Mouse (Mus musculus): ENCODE results near the gene Atp10b. TPM values are rescaled to one million over a fixed set of nuclear protein-coding genes. Genes with fewer than 3 reads are reported as not detected.
"Not testable (repeated sequence)": the region's sequence is repeated elsewhere in the genome, so short reads cannot be mapped to it uniquely, and the experiment has no call there.

The Atp10b gene
- polyA plus RNA-seq (2015; fragmentation: Nextera tagmentation; extraction: Ambion mirVana), result 0.56 and 0.98 TPM in 2 replicates

- no peak within 1 kb of the TSS for H3K27ac ChIP-seq (replicated peaks)
- H3K4me1 ChIP-seq (replicated peaks), result no peaks in the 10 kb centered on the region
- H3K4me3 ChIP-seq, result no peak within 1 kb of the TSS
- H3K27me3 ChIP-seq, result no peaks in the 10 kb centered on the region
- no peaks in the 10 kb centered on the region for H3K36me3 ChIP-seq
- H3K4me2 ChIP-seq, result no peak within 1 kb of the TSS
- no peaks in the 10 kb centered on the region for H3K9me3 ChIP-seq
- ATAC-seq (ENCODE audit: low read depth), result no peak
- 72% methylated on average over 1 of the region's 1 CpGs for WGBS
- no peak within 1 kb of the TSS for H3K9ac ChIP-seq
Observed at GRCm38 (mm10) chr11:43149577-43149976, at the start of gene Atp10b. Gene Atp10b, plus strand, starts transcription at chr11:43149877.

DNA sequence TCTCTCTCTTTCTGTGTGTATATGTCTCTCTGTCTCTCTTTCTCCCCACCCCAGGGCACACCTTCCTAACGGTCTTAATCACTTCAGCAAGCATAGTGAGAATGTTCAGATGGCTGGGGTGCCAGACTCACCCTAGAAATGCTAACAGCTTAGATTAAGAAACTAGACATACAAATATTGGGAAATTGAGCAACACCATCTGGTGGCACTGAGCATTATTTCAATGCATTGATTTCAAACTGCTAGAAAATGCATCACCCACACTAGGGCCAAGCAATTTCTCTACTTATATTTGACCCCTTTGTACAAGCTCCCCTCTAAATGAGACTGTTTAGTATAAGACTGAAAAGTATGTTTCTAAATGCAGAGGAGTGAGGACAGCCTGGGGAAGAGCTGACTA, 48.3 kb upstream of the Atp10b start:
- H3K36me3 ChIP-seq, result no peaks in the 10 kb centered on the region
- H3K4me2 ChIP-seq, result no peak overlapping the region
- no peak overlapping the region for H3K9ac ChIP-seq
- no peak overlapping the region for H3K4me3 ChIP-seq
- no peak overlapping the region for H3K27ac ChIP-seq (replicated peaks)
- no peaks in the 10 kb centered on the region for H3K27me3 ChIP-seq
- WGBS, result 84% methylated on average over 1 of the region's 1 CpGs
- no peaks in the 10 kb centered on the region for H3K4me1 ChIP-seq (replicated peaks)
- ATAC-seq (ENCODE audit: low read depth), result no peak
- no peaks in the 10 kb centered on the region for H3K9me3 ChIP-seq

GRCm38 (mm10) chr11:43125908-43126477, 23.7 kb upstream of the Atp10b start:
- Histone ChIP-seq H3K4me3 (no peak overlapping the region), H3K9ac (no peak overlapping the region), H3K27ac (replicated peaks) (no peak overlapping the region), H3K4me1 (replicated peaks) (no peaks in the 10 kb centered on the region), H3K27me3 (no peaks in the 10 kb centered on the region), H3K36me3 (no peaks in the 10 kb centered on the region), H3K4me2 (no peak overlapping the region), H3K9me3 (no peaks in the 10 kb centered on the region)
- ATAC-seq (ENCODE audit: low read depth), result no peak
- 83% methylated on average over 4 of the region's 4 CpGs for WGBS

DNA sequence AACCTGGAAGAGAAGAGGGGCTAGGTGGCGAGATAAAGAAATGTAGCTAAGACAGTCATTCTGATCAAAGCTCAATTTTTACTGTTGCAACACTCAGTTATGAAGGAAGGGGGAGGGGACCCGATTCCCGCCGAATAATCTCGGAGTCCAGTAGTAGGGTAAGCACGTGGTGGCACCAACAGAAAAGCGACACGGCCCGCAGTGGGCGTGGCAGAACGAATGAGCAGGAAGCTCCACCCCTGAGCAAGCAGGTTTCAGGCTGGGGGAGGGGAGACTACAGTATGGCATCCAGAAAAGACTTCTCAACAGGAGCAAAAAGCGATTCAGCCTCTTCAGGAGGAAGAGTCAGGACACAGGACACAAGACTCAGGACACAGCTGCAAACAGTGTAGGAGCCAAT, 23.1 kb upstream of the Atp10b start:
- not testable (repeated sequence) for H3K9me3 ChIP-seq; ATAC-seq (ENCODE audit: low read depth)
- 80% methylated on average over 12 of the region's 12 CpGs for WGBS

GRCm38 (mm10) chr11:43141296-43141695, 8.4 kb upstream of the Atp10b start:
- 91% methylated on average over 1 of the region's 1 CpGs for WGBS
- Histone ChIP-seq H3K27me3 (no peaks in the 10 kb centered on the region), H3K36me3 (no peaks in the 10 kb centered on the region), H3K9me3 (no peaks in the 10 kb centered on the region), H3K4me3 (no peak overlapping the region), H3K27ac (replicated peaks) (no peak overlapping the region), H3K4me2 (no peak overlapping the region), H3K9ac (no peak overlapping the region), H3K4me1 (replicated peaks) (no peaks in the 10 kb centered on the region)
- no peak for ATAC-seq (ENCODE audit: low read depth)

More for the DNA sequence above, 23.1 kb upstream of the Atp10b start:
- not testable (repeated sequence) for H3K4me3 ChIP-seq; H3K9ac ChIP-seq; H3K4me1 ChIP-seq (replicated peaks); H3K27me3 ChIP-seq; H3K36me3 ChIP-seq; H3K27ac ChIP-seq (replicated peaks); H3K4me2 ChIP-seq

DNA sequence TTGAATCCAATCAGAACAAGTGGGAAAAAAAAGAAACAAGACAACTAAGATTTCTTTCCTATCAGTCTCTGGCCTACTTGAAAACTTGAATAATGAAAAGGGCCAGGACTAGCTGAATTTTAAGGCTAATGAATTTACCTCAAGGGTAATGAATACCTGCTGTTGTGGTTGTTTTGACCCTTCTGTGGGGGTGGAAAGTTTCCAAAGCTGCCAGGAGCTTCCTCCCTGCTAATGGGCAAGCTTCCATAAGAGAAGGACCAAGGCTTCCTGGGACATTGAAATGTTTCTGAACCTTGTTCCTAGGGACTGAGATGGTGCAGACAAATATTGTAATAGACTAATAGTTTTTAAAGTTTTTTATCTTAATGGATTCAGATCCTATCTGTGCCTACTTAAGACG, 6.9 kb upstream of the Atp10b start:
- no peak overlapping the region for H3K4me2 ChIP-seq
- H3K27me3 ChIP-seq, result no peaks in the 10 kb centered on the region
- no peaks in the 10 kb centered on the region for H3K9me3 ChIP-seq
- no peak overlapping the region for H3K9ac ChIP-seq
- WGBS, result 89% methylated on average over 1 of the region's 1 CpGs
- no peaks in the 10 kb centered on the region for H3K36me3 ChIP-seq
- no peak overlapping the region for H3K27ac ChIP-seq (replicated peaks)
- H3K4me1 ChIP-seq (replicated peaks), result no peaks in the 10 kb centered on the region
- no peak overlapping the region for H3K4me3 ChIP-seq
- ATAC-seq (ENCODE audit: low read depth), result no peak

DNA sequence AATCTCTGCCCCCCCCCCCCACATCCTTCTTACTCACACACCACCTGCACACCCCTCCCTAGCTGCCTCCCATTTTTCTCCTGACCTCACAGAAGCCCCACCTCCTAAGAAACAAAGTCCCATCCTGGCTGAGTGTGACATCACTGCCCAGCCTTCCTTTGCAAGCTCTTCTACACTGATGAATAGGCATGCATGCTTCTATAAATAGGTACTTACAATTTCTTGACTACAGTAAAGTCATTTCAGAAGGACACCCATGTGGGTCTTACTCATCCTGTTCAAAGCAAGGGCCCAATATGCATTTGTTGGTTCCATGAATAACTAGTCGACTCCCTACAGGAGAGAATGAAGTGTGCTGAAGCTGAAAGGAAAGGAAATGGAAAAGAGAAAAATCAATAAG, 5.5 kb upstream of the Atp10b start:
- WGBS, result 88% methylated on average over 1 of the region's 1 CpGs
- no peak for ATAC-seq (ENCODE audit: low read depth)

GRCm38 (mm10) chr11:43144882-43145281, 4.8 kb upstream of the Atp10b start:
- not testable (repeated sequence) for H3K4me2 ChIP-seq; H3K27ac ChIP-seq (replicated peaks); H3K36me3 ChIP-seq; ATAC-seq (ENCODE audit: low read depth); H3K27me3 ChIP-seq; H3K9me3 ChIP-seq; H3K4me1 ChIP-seq (replicated peaks); H3K9ac ChIP-seq; H3K4me3 ChIP-seq
- WGBS, result 42% methylated on average over 2 of the region's 2 CpGs

More for the DNA sequence above, 5.5 kb upstream of the Atp10b start:
- Histone ChIP-seq H3K9ac (no peak overlapping the region), H3K27me3 (no peaks in the 10 kb centered on the region), H3K36me3 (no peaks in the 10 kb centered on the region), H3K4me3 (no peak overlapping the region), H3K9me3 (no peaks in the 10 kb centered on the region), H3K4me1 (replicated peaks) (no peaks in the 10 kb centered on the region), H3K27ac (replicated peaks) (no peak overlapping the region), H3K4me2 (no peak overlapping the region)

- 72% methylated on average over 2 of the region's 2 CpGs for WGBS
Observed at GRCm38 (mm10) chr11:43147380-43147779, 2.3 kb upstream of the Atp10b start.

GRCm38 (mm10) chr11:43148341-43148740, 1.3 kb upstream of the Atp10b start:
- H3K4me1 ChIP-seq (replicated peaks), result no peaks in the 10 kb centered on the region
- H3K27me3 ChIP-seq, result no peaks in the 10 kb centered on the region
- no peaks in the 10 kb centered on the region for H3K36me3 ChIP-seq
- no peak overlapping the region for H3K4me2 ChIP-seq
- H3K9ac ChIP-seq, result no peak overlapping the region
- H3K9me3 ChIP-seq, result no peaks in the 10 kb centered on the region
- H3K27ac ChIP-seq (replicated peaks), result no peak overlapping the region
- H3K4me3 ChIP-seq, result no peak overlapping the region
- no peak for ATAC-seq (ENCODE audit: low read depth)
- 79% methylated on average over 1 of the region's 1 CpGs for WGBS

More at GRCm38 (mm10) chr11:43147380-43147779, 2.3 kb upstream of the Atp10b start:
- no peaks in the 10 kb centered on the region for H3K36me3 ChIP-seq
- no peak overlapping the region for H3K9ac ChIP-seq
- no peak overlapping the region for H3K4me2 ChIP-seq
- no peaks in the 10 kb centered on the region for H3K27me3 ChIP-seq
- no peak overlapping the region for H3K27ac ChIP-seq (replicated peaks)
- no peaks in the 10 kb centered on the region for H3K4me1 ChIP-seq (replicated peaks)
- H3K4me3 ChIP-seq, result no peak overlapping the region
- ATAC-seq (ENCODE audit: low read depth), result no peak
- H3K9me3 ChIP-seq, result no peaks in the 10 kb centered on the region

DNA sequence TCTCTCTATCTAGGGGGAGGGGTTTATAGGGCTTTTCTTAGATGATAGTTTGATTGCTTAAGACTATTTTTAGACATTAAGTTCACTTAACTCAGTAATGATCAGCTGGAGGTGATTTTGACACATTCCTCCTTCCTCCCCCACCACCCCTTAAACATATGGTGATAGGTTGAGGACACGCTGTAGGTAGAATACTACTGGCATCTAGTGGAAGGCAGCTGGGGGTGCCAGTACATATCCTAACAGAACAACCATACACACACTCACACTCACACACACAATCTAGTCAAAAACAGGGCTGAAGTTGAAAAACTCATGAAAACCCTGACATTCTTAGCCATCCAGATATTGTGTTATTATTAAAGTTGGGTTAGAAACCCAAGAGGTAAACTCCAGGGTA, 5.3 kb downstream of the Atp10b start:
- H3K27ac ChIP-seq (replicated peaks), result no peak overlapping the region
- H3K9ac ChIP-seq, result no peak overlapping the region
- no peak overlapping the region for H3K4me3 ChIP-seq
- H3K36me3 ChIP-seq, result no peaks in the 10 kb centered on the region
- no peaks in the 10 kb centered on the region for H3K4me1 ChIP-seq (replicated peaks)
- 100% methylated on average over 1 of the region's 1 CpGs for WGBS
- no peaks in the 10 kb centered on the region for H3K27me3 ChIP-seq
- no peak overlapping the region for H3K4me2 ChIP-seq
- ATAC-seq (ENCODE audit: low read depth), result no peak
- no peaks in the 10 kb centered on the region for H3K9me3 ChIP-seq

DNA sequence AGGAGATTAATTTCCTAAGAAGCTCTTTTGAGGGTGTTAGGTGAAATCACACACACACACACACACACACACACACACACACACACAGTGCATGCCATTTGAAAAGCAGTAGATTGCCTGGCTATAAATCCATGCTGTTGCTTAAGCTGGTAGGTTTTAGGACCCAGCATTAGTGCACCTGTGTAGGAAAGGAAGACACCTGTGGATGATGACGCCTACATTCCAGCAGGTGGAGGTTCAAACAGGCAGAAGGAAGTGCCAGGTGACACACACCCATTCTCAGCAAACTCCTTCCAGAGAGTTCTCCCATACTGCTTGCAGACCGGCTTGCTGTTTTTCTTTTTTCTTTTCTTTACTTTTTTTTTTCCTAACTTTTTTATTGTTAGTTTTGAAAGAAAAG, 5.7 kb downstream of the Atp10b start:
- no peaks in the 10 kb centered on the region for H3K4me1 ChIP-seq (replicated peaks)
- WGBS, result 85% methylated on average over 2 of the region's 2 CpGs
- H3K4me3 ChIP-seq, result no peak overlapping the region
- no peak overlapping the region for H3K9ac ChIP-seq
- no peaks in the 10 kb centered on the region for H3K36me3 ChIP-seq
- H3K4me2 ChIP-seq, result no peak overlapping the region
- H3K9me3 ChIP-seq, result no peaks in the 10 kb centered on the region
- no peak overlapping the region for H3K27ac ChIP-seq (replicated peaks)
- H3K27me3 ChIP-seq, result no peaks in the 10 kb centered on the region
- ATAC-seq (ENCODE audit: low read depth), result no peak

- no peak overlapping the region for H3K9ac ChIP-seq
Observed at GRCm38 (mm10) chr11:43158814-43159213, 9.1 kb downstream of the Atp10b start.

More at GRCm38 (mm10) chr11:43158814-43159213, 9.1 kb downstream of the Atp10b start:
- H3K27me3 ChIP-seq, result no peaks in the 10 kb centered on the region
- H3K9me3 ChIP-seq, result no peaks in the 10 kb centered on the region
- H3K4me3 ChIP-seq, result no peak overlapping the region
- no peak overlapping the region for H3K4me2 ChIP-seq
- H3K27ac ChIP-seq (replicated peaks), result no peak overlapping the region
- ATAC-seq (ENCODE audit: low read depth), result no peak
- H3K36me3 ChIP-seq, result no peaks in the 10 kb centered on the region
- WGBS, result 54% methylated on average over 1 of the region's 1 CpGs
- H3K4me1 ChIP-seq (replicated peaks), result no peaks in the 10 kb centered on the region

All from neural tube, embryonic 13.5 days (tissue).